Mouse (Mus musculus) hindbrain, embryonic 12.5 days (tissue): Measurements from ENCODE around the gene Ttc7b. TPM values are rescaled to one million over a fixed set of nuclear protein-coding genes. Genes with fewer than 3 reads are reported as not detected.
A peak's percentile ranks its signal among the peaks of the same experiment; 100 is the strongest.

Experiments
- ATAC-seq: fragments of 200-750 bp; cut with Nextera tagmentation; 2 replicates; pipeline ENCODE4 v1.8.0; 2017; ENCODE audit warnings: moderate TSS enrichment; ENCODE audit not compliant: low FRiP score
- H3K27ac ChIP-seq: fragments of 300-500 bp; sonication (generic); 2 replicates; pipeline ENCODE4 v1.5.1; 2016; ENCODE audit warnings: mild to moderate bottlenecking
- H3K27me3 ChIP-seq: fragments of 300-500 bp; sonication (generic); 2 replicates; pipeline ENCODE4 v1.6.1; 2016; ENCODE audit warnings: mild to moderate bottlenecking
- H3K36me3 ChIP-seq: fragments of 300-500 bp; sonication (generic); 2 replicates; pipeline ENCODE4 v1.6.1; 2016; ENCODE audit warnings: mild to moderate bottlenecking
- H3K4me1 ChIP-seq: fragments of 300-500 bp; sonication (generic); 2 replicates; pipeline ENCODE4 v1.6.1; 2016
- H3K4me2 ChIP-seq: fragments of 300-500 bp; sonication (generic); replicated peaks from 2 replicates; pipeline ENCODE4 v1.6.1; 2016; ENCODE audit warnings: mild to moderate bottlenecking
- H3K4me3 ChIP-seq: fragments of 300-500 bp; sonication (generic); 2 replicates; pipeline ENCODE4 v1.5.1; 2016; ENCODE audit warnings: mild to moderate bottlenecking
- H3K9ac ChIP-seq: fragments of 300-500 bp; sonication (generic); 2 replicates; pipeline ENCODE4 v1.6.1; 2016; ENCODE audit warnings: mild to moderate bottlenecking, moderate library complexity
- H3K9me3 ChIP-seq: fragments of 300-500 bp; sonication (generic); replicated peaks from 2 replicates; pipeline ENCODE4 v1.6.1; 2016; ENCODE audit warnings: mild to moderate bottlenecking
- WGBS: fragments of 180-500 bp; shearing (Covaris S2); methylation state at CpG from one replicate; pipeline ENCODE4 v1.1.7; 2016; 5-methylcytosine and 5-hydroxymethylcytosine counted together
- polyA plus RNA-seq: library from polyadenylated mRNA; unstranded; fragments of >200 nt; fragmentation: Nextera tagmentation; extraction: Ambion mirVana; gene quantifications from 2 replicates; pipeline ENCODE4 v1.2.1, GENCODE M21; 2016

The Ttc7b gene
- polyA plus RNA-seq, 1 experiment from 2014 or later = 6.1 TPM

GRCm38 (mm10) chr12:100282025-100282885, 238.4 kb downstream of the Ttc7b start:
- H3K27ac ChIP-seq = peak overlapping the region; percentile 84
- 49% methylated on average over 8 of the region's 8 CpGs for WGBS
- peaks cover 36% of the 10 kb centered on the region for H3K4me1 ChIP-seq
- no peaks in the 10 kb centered on the region for H3K9me3 ChIP-seq
- H3K36me3 ChIP-seq = no peaks in the 10 kb centered on the region
- no peaks in the 10 kb centered on the region for H3K27me3 ChIP-seq
- H3K4me2 ChIP-seq = no peak overlapping the region
- no peak overlapping the region for H3K9ac ChIP-seq
- H3K4me3 ChIP-seq = no peak overlapping the region
- peak; percentile 79 for ATAC-seq

GRCm38 (mm10) chr12:100280972-100281794, 239.4 kb downstream of the Ttc7b start:
- WGBS = 78% methylated on average over 4 of the region's 4 CpGs
- H3K27ac ChIP-seq = peak overlapping the region; percentile 84
- H3K9ac ChIP-seq = no peak overlapping the region
- no peak overlapping the region for H3K4me3 ChIP-seq
- ATAC-seq = no peak
- H3K4me1 ChIP-seq = peaks cover 45% of the 10 kb centered on the region
- H3K36me3 ChIP-seq = no peaks in the 10 kb centered on the region
- H3K9me3 ChIP-seq = no peaks in the 10 kb centered on the region
- H3K4me2 ChIP-seq = no peak overlapping the region
- H3K27me3 ChIP-seq = no peaks in the 10 kb centered on the region

- no peaks in the 10 kb centered on the region for H3K9me3 ChIP-seq
- no peak overlapping the region for H3K4me3 ChIP-seq
- no peaks in the 10 kb centered on the region for H3K36me3 ChIP-seq
- ATAC-seq = no peak
- H3K4me1 ChIP-seq = peaks cover 50% of the 10 kb centered on the region
- no peak overlapping the region for H3K4me2 ChIP-seq
- no peak overlapping the region for H3K27ac ChIP-seq
- H3K9ac ChIP-seq = no peak overlapping the region
- H3K27me3 ChIP-seq = no peaks in the 10 kb centered on the region
- WGBS = 61% methylated on average over 4 of the region's 4 CpGs
Observed at GRCm38 (mm10) chr12:100279898-100280297, 240.7 kb downstream of the Ttc7b start.

- 0 out of 2 replicates have a peak overlapping the region, but pooled peaks have one; percentile 2 for H3K27ac ChIP-seq
- no peak for ATAC-seq
- no peak overlapping the region for H3K9ac ChIP-seq
- WGBS = 48% methylated on average over 8 of the region's 8 CpGs
- H3K9me3 ChIP-seq = no peaks in the 10 kb centered on the region
- H3K36me3 ChIP-seq = no peaks in the 10 kb centered on the region
- no peak overlapping the region for H3K4me3 ChIP-seq
- no peaks in the 10 kb centered on the region for H3K27me3 ChIP-seq
- no peak overlapping the region for H3K4me2 ChIP-seq
- H3K4me1 ChIP-seq = peaks cover 50% of the 10 kb centered on the region
Observed at GRCm38 (mm10) chr12:100278358-100278757, 242.3 kb downstream of the Ttc7b start.

GRCm38 (mm10) chr12:100277534-100277905, 243.1 kb downstream of the Ttc7b start:
- H3K4me1 ChIP-seq = peaks cover 44% of the 10 kb centered on the region
- no peak overlapping the region for H3K4me3 ChIP-seq
- no peak for ATAC-seq
- WGBS = 84% methylated on average over 3 of the region's 3 CpGs
- H3K9me3 ChIP-seq = no peaks in the 10 kb centered on the region
- H3K4me2 ChIP-seq = no peak overlapping the region
- no peak overlapping the region for H3K9ac ChIP-seq
- H3K27ac ChIP-seq = peak overlapping the region; percentile 76
- H3K27me3 ChIP-seq = no peaks in the 10 kb centered on the region
- H3K36me3 ChIP-seq = no peaks in the 10 kb centered on the region

- H3K27ac ChIP-seq = peak overlapping the region; percentile 76
- no peaks in the 10 kb centered on the region for H3K9me3 ChIP-seq
- H3K4me2 ChIP-seq = no peak overlapping the region
- H3K4me3 ChIP-seq = no peak overlapping the region
- H3K36me3 ChIP-seq = no peaks in the 10 kb centered on the region
- WGBS = 41% methylated on average over 20 of the region's 20 CpGs
- no peaks in the 10 kb centered on the region for H3K27me3 ChIP-seq
- H3K9ac ChIP-seq = no peak overlapping the region
- peaks cover 38% of the 10 kb centered on the region for H3K4me1 ChIP-seq
- peak; percentile 70 for ATAC-seq
Observed at GRCm38 (mm10) chr12:100276607-100277533, 243.8 kb downstream of the Ttc7b start.

GRCm38 (mm10) chr12:100275850-100276249, 244.8 kb downstream of the Ttc7b start:
- Histone ChIP-seq H3K36me3 (no peaks in the 10 kb centered on the region), H3K4me2 (no peak overlapping the region), H3K9ac (no peak overlapping the region), H3K27ac (peak overlapping the region; percentile 62), H3K9me3 (no peaks in the 10 kb centered on the region), H3K4me1 (peaks cover 29% of the 10 kb centered on the region), H3K27me3 (no peaks in the 10 kb centered on the region), H3K4me3 (no peak overlapping the region)
- WGBS = 74% methylated on average over 5 of the region's 5 CpGs
- ATAC-seq = no peak

GRCm38 (mm10) chr12:100273033-100273432, 247.6 kb downstream of the Ttc7b start:
- H3K4me1 ChIP-seq = peaks cover 21% of the 10 kb centered on the region
- H3K4me3 ChIP-seq = no peak overlapping the region
- 76% methylated on average over 2 of the region's 2 CpGs for WGBS
- no peaks in the 10 kb centered on the region for H3K36me3 ChIP-seq
- H3K27ac ChIP-seq = no peak overlapping the region
- H3K9me3 ChIP-seq = no peaks in the 10 kb centered on the region
- H3K4me2 ChIP-seq = no peak overlapping the region
- no peak for ATAC-seq
- H3K9ac ChIP-seq = no peak overlapping the region
- H3K27me3 ChIP-seq = no peaks in the 10 kb centered on the region

- WGBS = 86% methylated on average over 9 of the region's 9 CpGs
- Histone ChIP-seq H3K4me2 (no peak overlapping the region), H3K36me3 (no peaks in the 10 kb centered on the region), H3K27me3 (no peaks in the 10 kb centered on the region), H3K9ac (no peak overlapping the region), H3K4me1 (peaks cover 8% of the 10 kb centered on the region), H3K27ac (no peak overlapping the region), H3K9me3 (no peaks in the 10 kb centered on the region), H3K4me3 (no peak overlapping the region)
- no peak for ATAC-seq
Observed at GRCm38 (mm10) chr12:100269967-100270662, 250.5 kb downstream of the Ttc7b start.

GRCm38 (mm10) chr12:100268011-100268410, 252.6 kb downstream of the Ttc7b start:
- Histone ChIP-seq H3K9ac (no peak overlapping the region), H3K27ac (no peak overlapping the region), H3K4me3 (no peak overlapping the region), H3K36me3 (no peaks in the 10 kb centered on the region), H3K9me3 (no peaks in the 10 kb centered on the region), H3K27me3 (no peaks in the 10 kb centered on the region), H3K4me1 (peaks cover 8% of the 10 kb centered on the region), H3K4me2 (no peak overlapping the region)
- WGBS = 18% methylated on average over 6 of the region's 6 CpGs
- ATAC-seq = no peak

- H3K4me2 ChIP-seq = no peak overlapping the region
- H3K9ac ChIP-seq = no peak overlapping the region
- no peaks in the 10 kb centered on the region for H3K36me3 ChIP-seq
- no peaks in the 10 kb centered on the region for H3K9me3 ChIP-seq
- 56% methylated on average over 8 of the region's 9 CpGs for WGBS
- ATAC-seq = no peak
- H3K27ac ChIP-seq = no peak overlapping the region
- no peak overlapping the region for H3K4me3 ChIP-seq
- peaks cover 8% of the 10 kb centered on the region for H3K4me1 ChIP-seq
- no peaks in the 10 kb centered on the region for H3K27me3 ChIP-seq
Observed at GRCm38 (mm10) chr12:100265546-100266309, 254.9 kb downstream of the Ttc7b start.
